Mouse (Mus musculus): ENCODE results near the gene Cep19. TPM values are rescaled to one million over a fixed set of nuclear protein-coding genes. Genes with fewer than 3 reads are reported as not detected.
"Not testable (repeated sequence)": the region's sequence is repeated elsewhere in the genome, so short reads cannot be mapped to it uniquely, and the experiment has no call there.

Gene Cep19
- polyA plus RNA-seq, 1 experiment from 2014 or later: 46.5 TPM

DNA sequence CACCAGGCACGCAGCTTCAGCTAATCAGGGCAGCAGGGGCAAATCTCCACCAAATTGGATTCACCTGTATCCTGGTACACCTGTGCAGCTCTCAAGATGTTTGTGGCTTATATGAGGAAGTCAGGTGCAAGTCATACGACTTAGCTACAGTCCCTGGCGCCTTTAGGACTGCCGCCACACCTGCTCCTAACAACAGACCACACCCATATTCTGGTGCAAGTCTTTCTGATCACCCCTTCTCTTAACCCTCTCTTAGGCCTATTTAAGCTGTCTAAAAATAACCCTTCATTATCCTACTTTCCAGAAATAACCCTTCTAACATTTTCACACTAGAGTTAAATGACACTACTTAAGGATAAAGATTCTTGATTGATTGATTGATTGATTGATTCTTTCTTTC is 29.5 kb upstream of the Cep19 start:
- DNase-seq (ENCODE audit: low spot score); H3K9me3 ChIP-seq (replicated peaks; ENCODE audit: control insufficient read depth, low read length): not testable (repeated sequence)

DNA sequence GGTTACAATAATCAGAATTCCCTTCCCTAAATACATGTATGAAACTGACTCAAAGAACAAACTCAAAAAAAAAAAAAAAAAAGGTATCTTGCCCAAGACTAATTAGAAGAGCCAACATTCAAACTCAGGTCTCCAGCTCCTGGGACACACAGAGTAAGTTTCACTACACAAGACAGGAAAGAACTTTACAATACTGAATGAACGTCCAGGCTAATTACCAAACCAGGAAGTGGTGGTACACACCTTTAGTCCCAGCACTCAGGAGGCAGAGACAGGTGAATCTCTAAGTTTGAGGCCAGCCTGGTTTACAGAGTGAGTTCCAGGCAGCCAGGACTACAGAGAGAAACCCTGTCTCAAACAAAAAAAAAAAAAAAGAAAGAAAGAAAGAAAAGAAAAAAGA is 23.8 kb upstream of the Cep19 start:
- no peaks in the 10 kb centered on the region for H3K27me3 ChIP-seq (ENCODE audit: control insufficient read depth, insufficient read depth, low read length)
- no peaks in the 10 kb centered on the region for H3K9me3 ChIP-seq (replicated peaks; ENCODE audit: control insufficient read depth, low read length)
- no peaks in the 10 kb centered on the region for H3K36me3 ChIP-seq (replicated peaks; ENCODE audit: control insufficient read depth, insufficient read depth, low read depth, low read length)
- H3K4me2 ChIP-seq (ENCODE audit: low read depth, low read length): no peak overlapping the region
- H3K4me1 ChIP-seq (ENCODE audit: control insufficient read depth, insufficient read depth, low read length): no peaks in the 10 kb centered on the region
- no peak overlapping the region for H3K27ac ChIP-seq (replicated peaks; ENCODE audit: low read depth, low read length)
- H3K4me3 ChIP-seq (ENCODE audit: low read depth, low read length): no peak overlapping the region
- DNase-seq (ENCODE audit: low spot score) (no peak), ATAC-seq (replicated peaks; ENCODE audit: insufficient number of reproducible peaks, low FRiP score, low TSS enrichment, low read depth) (no peak)
- H3K9ac ChIP-seq (replicated peaks; ENCODE audit: low read length): no peak overlapping the region
- WGBS: 45% methylated on average over 1 of the region's 1 CpGs

More for the DNA sequence above, 29.5 kb upstream of the Cep19 start:
- H3K4me3 ChIP-seq (ENCODE audit: low read depth, low read length); ATAC-seq (replicated peaks; ENCODE audit: insufficient number of reproducible peaks, low FRiP score, low TSS enrichment, low read depth); H3K27me3 ChIP-seq (ENCODE audit: control insufficient read depth, insufficient read depth, low read length); H3K36me3 ChIP-seq (replicated peaks; ENCODE audit: control insufficient read depth, insufficient read depth, low read depth, low read length); H3K27ac ChIP-seq (replicated peaks; ENCODE audit: low read depth, low read length); H3K4me1 ChIP-seq (ENCODE audit: control insufficient read depth, insufficient read depth, low read length); H3K4me2 ChIP-seq (ENCODE audit: low read depth, low read length); H3K9ac ChIP-seq (replicated peaks; ENCODE audit: low read length): not testable (repeated sequence)
- 72% methylated on average over 4 of the region's 4 CpGs for WGBS

GRCm38 (mm10) chr16:32076406-32076805 is 23.2 kb upstream of the Cep19 start:
- H3K4me3 ChIP-seq (ENCODE audit: low read depth, low read length): no peak overlapping the region
- WGBS: 84% methylated on average over 3 of the region's 3 CpGs
- H3K27ac ChIP-seq (replicated peaks; ENCODE audit: low read depth, low read length): no peak overlapping the region
- ATAC-seq (replicated peaks; ENCODE audit: insufficient number of reproducible peaks, low FRiP score, low TSS enrichment, low read depth) (no peak), DNase-seq (ENCODE audit: low spot score) (no peak)
- H3K9ac ChIP-seq (replicated peaks; ENCODE audit: low read length): no peak overlapping the region
- no peaks in the 10 kb centered on the region for H3K9me3 ChIP-seq (replicated peaks; ENCODE audit: control insufficient read depth, low read length)
- no peaks in the 10 kb centered on the region for H3K36me3 ChIP-seq (replicated peaks; ENCODE audit: control insufficient read depth, insufficient read depth, low read depth, low read length)
- no peaks in the 10 kb centered on the region for H3K4me1 ChIP-seq (ENCODE audit: control insufficient read depth, insufficient read depth, low read length)
- no peaks in the 10 kb centered on the region for H3K27me3 ChIP-seq (ENCODE audit: control insufficient read depth, insufficient read depth, low read length)
- no peak overlapping the region for H3K4me2 ChIP-seq (ENCODE audit: low read depth, low read length)

DNA sequence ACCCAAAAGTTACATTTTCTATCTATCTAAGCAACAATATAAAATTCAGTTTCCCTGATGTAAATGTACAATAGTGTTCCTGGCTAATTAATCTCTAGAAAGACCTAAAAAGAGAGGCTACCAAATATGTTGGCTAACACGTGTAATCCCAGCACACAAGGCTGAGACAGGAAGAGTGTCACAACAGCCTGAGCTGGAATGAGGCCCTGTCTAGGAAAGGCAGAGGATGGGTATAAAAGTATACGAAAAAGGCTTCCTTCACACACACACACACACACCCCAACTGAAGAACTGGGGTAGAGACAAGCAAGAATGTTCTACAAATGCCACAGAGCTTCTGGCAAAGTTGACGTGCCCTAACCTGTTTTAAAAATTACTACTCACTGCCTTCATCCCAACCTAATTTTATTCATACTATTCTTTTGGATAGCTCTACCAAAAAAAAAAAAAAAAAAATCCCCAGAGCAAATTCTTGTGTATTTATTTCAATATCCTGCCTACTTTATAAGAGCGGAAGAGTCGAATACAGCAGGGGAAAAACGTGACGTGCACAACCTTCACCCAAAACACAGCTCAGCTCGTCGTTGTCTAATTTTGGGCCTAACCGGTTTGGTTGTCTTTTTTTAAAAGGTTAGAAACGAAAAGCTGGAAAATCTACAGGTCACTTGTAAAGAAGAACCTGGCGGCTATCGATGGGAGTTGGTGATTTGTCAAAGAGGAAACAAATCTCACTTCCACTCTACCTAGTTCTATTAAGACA is 21.8 kb upstream of the Cep19 start:
- Histone ChIP-seq H3K4me2 (ENCODE audit: low read depth, low read length) (peak overlapping the region; percentile 62), H3K27ac (replicated peaks; ENCODE audit: low read depth, low read length) (peak overlapping the region; percentile 93; the same call in 1 of the 2 replicates), H3K4me1 (ENCODE audit: control insufficient read depth, insufficient read depth, low read length) (no peaks in the 10 kb centered on the region), H3K9ac (replicated peaks; ENCODE audit: low read length) (peak overlapping the region; percentile 98), H3K27me3 (ENCODE audit: control insufficient read depth, insufficient read depth, low read length) (no peaks in the 10 kb centered on the region), H3K4me3 (ENCODE audit: low read depth, low read length) (peak overlapping the region; percentile 93), H3K9me3 (replicated peaks; ENCODE audit: control insufficient read depth, low read length) (no peaks in the 10 kb centered on the region), H3K36me3 (replicated peaks; ENCODE audit: control insufficient read depth, insufficient read depth, low read depth, low read length) (no peaks in the 10 kb centered on the region)
- 13% methylated on average over 13 of the region's 13 CpGs for WGBS
- ATAC-seq (replicated peaks; ENCODE audit: insufficient number of reproducible peaks, low FRiP score, low TSS enrichment, low read depth) (no peak), DNase-seq (ENCODE audit: low spot score) (no peak)

DNA sequence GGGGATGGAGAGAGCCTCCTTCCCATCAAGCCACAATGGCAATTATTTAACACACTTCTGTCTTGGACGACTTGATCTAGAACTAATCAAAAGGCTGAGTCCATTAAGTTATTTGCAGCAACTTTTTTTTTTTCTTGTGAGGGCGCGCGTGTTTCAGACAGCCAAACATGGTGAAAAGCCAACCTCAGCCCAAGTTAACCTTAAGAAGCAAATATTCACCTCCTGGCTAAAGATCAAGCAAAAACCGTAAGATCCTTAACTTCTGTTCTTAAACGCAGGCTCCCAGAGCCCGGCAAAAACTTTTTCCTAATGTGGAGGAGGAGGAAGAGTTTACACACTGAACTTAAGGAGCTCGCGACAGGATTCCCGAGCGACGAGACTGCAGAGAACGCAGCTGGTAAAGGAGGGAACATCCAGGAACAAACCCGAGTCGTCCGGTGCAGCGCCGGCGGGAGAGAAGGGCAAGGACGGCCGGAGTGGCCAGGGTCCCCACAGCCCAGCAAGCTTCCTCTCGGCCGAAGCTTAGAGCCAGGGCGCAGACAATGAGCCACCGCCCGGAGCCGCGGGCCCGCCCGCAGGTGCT is 21.1 kb upstream of the Cep19 start:
- H3K27ac ChIP-seq (replicated peaks; ENCODE audit: low read depth, low read length): peak overlapping the region; percentile 93
- H3K36me3 ChIP-seq (replicated peaks; ENCODE audit: control insufficient read depth, insufficient read depth, low read depth, low read length): no peaks in the 10 kb centered on the region
- peak overlapping the region; percentile 62 for H3K4me2 ChIP-seq (ENCODE audit: low read depth, low read length)
- DNase-seq (ENCODE audit: low spot score) (peak; percentile 69), ATAC-seq (replicated peaks; ENCODE audit: insufficient number of reproducible peaks, low FRiP score, low TSS enrichment, low read depth) (peak; percentile 61; the same call in 1 of the 2 replicates)
- H3K4me1 ChIP-seq (ENCODE audit: control insufficient read depth, insufficient read depth, low read length): no peaks in the 10 kb centered on the region
- under 1% methylated on average over 30 of the region's 30 CpGs for WGBS
- no peaks in the 10 kb centered on the region for H3K9me3 ChIP-seq (replicated peaks; ENCODE audit: control insufficient read depth, low read length)
- H3K27me3 ChIP-seq (ENCODE audit: control insufficient read depth, insufficient read depth, low read length): no peaks in the 10 kb centered on the region
- H3K4me3 ChIP-seq (ENCODE audit: low read depth, low read length): peak overlapping the region; percentile 93
- H3K9ac ChIP-seq (replicated peaks; ENCODE audit: low read length): peak overlapping the region; percentile 98

DNA sequence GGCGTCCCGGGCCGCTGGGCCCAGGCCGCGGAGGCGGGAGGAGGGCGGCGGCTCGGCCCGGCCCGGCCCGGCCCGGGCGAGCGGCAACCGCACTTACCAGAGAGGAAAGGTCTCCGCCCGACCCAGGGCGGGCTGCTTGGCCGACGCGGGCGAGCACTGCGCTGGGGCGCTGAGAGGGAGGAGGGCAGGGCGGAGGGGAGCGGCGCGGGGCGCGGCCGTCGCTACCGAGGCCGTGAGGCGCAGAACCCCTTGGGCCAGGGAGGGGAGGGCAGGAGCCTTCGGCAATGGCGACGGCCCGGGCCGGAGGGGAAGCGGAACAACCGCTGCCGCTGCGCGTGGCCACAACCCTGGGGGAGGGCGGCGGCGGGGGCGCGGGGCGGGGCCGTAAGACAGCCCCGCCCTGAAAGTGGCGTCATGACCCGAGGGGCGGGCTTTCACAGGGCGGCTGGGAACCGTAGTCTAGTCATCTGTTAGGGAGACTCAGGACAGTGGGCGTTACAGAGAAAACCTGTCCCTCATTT is 20.5 kb upstream of the Cep19 start, which contains the start of gene Pak2:
Pak2 (minus strand) TSS at position 352 of the 521 bp plus-strand sequence.
- Histone ChIP-seq H3K27ac (replicated peaks; ENCODE audit: low read depth, low read length) (peak within 1 kb of the TSS; percentile 93), H3K36me3 (replicated peaks; ENCODE audit: control insufficient read depth, insufficient read depth, low read depth, low read length) (no peaks in the 10 kb centered on the region), H3K4me3 (ENCODE audit: low read depth, low read length) (peak within 1 kb of the TSS; percentile 93), H3K9ac (replicated peaks; ENCODE audit: low read length) (peak within 1 kb of the TSS; percentile 98), H3K27me3 (ENCODE audit: control insufficient read depth, insufficient read depth, low read length) (no peaks in the 10 kb centered on the region), H3K4me2 (ENCODE audit: low read depth, low read length) (peak within 1 kb of the TSS; percentile 62), H3K4me1 (ENCODE audit: control insufficient read depth, insufficient read depth, low read length) (no peaks in the 10 kb centered on the region), H3K9me3 (replicated peaks; ENCODE audit: control insufficient read depth, low read length) (no peaks in the 10 kb centered on the region)
- DNase-seq (ENCODE audit: low spot score) (peak; percentile 93), ATAC-seq (replicated peaks; ENCODE audit: insufficient number of reproducible peaks, low FRiP score, low TSS enrichment, low read depth) (peak; percentile 93)
- WGBS: 0% methylated on average over 47 of the region's 60 CpGs

DNA sequence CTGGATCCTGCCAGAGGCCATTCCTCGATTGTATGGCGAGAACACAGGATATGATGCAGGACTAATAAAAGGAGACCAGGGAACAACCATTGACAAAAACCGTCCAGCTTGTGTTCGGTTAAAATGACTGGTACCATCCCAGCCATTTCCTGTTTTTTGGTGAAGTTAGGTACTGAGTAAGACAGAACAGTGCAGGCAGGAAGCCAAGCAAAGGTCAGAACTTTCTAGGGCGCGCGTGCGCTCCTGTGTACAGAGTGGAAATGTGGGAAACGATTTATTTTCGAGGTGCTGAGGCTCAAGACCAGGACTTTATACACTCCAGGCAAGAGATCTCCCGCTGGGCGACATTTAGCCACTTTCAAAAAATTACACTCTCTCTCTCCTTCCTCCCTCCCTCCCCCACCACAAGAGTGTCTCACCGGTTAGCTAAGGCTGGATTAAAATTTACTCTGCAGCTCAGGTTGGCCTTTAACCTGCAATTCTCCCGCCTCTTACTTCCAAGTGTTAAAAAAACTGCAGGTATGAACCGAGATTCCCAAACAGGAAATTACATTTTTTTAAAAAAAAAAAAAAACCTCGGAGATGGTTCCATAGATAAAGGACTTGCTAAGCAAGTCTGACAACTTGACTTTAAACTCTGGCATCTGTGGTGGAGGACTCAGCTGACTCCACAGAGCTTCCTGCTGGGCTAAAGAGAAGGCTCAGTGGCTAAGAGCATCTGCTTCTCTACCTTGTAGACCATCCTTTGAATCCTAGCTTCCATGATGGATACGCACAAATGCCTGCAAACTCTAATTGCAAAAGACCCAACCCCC is 11.8 kb upstream of the Cep19 start:
- WGBS: 82% methylated on average over 17 of the region's 17 CpGs
- no peaks in the 10 kb centered on the region for H3K4me1 ChIP-seq (ENCODE audit: control insufficient read depth, insufficient read depth, low read length)
- H3K4me2 ChIP-seq (ENCODE audit: low read depth, low read length): no peak overlapping the region
- peaks cover 9% of the 10 kb centered on the region for H3K36me3 ChIP-seq (replicated peaks; ENCODE audit: control insufficient read depth, insufficient read depth, low read depth, low read length)
- ATAC-seq (replicated peaks; ENCODE audit: insufficient number of reproducible peaks, low FRiP score, low TSS enrichment, low read depth) (no peak), DNase-seq (ENCODE audit: low spot score) (no peak)
- H3K9ac ChIP-seq (replicated peaks; ENCODE audit: low read length): no peak overlapping the region
- no peaks in the 10 kb centered on the region for H3K27me3 ChIP-seq (ENCODE audit: control insufficient read depth, insufficient read depth, low read length)
- H3K27ac ChIP-seq (replicated peaks; ENCODE audit: low read depth, low read length): no peak overlapping the region
- H3K9me3 ChIP-seq (replicated peaks; ENCODE audit: control insufficient read depth, low read length): no peaks in the 10 kb centered on the region
- H3K4me3 ChIP-seq (ENCODE audit: low read depth, low read length): no peak overlapping the region

All from embryonic facial prominence, embryonic 11.5 days (tissue).